Mouse (Mus musculus): Measurements from ENCODE around the gene Oxa1l. TPM values are rescaled to one million over a fixed set of nuclear protein-coding genes. Genes with fewer than 3 reads are reported as not detected.

Gene Oxa1l
- total RNA-seq, 2 experiments from 2014 or later: 61.6 to 66.4 TPM

GRCm38 (mm10) chr14:54367429-54368060 is 6.9 kb downstream of the Oxa1l start:
- no peak for DNase-seq (ENCODE audit: extremely low spot score in 1 of 2, low spot score in 2 of 2)

DNA sequence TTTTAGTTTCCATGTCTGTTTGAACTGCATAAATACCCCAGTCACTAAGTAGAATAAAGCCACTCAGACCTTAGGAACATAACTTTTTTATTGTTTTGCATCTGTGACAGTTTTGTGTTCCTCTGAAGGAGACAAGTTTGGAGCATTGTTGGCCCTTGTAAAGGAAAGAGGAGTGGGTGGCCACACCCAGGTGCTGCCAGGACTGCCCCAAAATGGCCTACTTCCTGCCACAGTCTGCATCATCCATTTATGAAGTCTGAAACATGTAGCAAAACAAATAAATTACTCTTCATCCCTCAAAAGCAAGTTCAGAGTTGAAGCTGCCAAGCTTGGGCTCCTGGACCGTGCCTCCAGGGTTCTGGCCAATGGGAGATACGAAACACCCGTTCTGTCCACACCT is 8.7 kb downstream of the Oxa1l start:
- intact Hi-C loops (cut with DNase I): no loop called here

More at GRCm38 (mm10) chr14:54367429-54368060, 6.9 kb downstream of the Oxa1l start:
- intact Hi-C loops (cut with DNase I): no loop called here

GRCm38 (mm10) chr14:54370595-54370994 is 10.0 kb downstream of the Oxa1l start:
- intact Hi-C loops (cut with DNase I): no loop called here
- no peak for DNase-seq (ENCODE audit: extremely low spot score in 1 of 2, low spot score in 2 of 2)

More for the DNA sequence above, 8.7 kb downstream of the Oxa1l start:
- no peak for DNase-seq (ENCODE audit: extremely low spot score in 1 of 2, low spot score in 2 of 2)

DNA sequence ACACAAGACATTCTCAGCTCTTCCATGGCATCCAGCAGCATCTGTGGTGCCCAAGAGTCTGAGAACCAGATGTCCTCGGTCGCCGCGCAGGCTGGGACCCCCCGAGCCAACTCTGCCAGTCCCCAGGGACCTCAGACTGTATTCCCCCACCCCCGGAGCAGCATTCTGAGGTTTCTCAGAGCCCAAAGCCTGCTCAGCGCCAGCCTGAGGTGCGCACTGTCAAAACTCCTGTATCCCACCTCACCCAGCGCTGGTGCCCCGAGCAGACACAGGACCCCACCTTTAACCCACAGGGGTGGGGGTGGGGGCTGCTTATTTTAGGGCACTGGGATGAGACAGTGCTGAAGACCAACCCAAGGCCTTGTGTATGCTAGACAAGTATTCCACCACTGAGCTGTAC is 10.8 kb downstream of the Oxa1l start:
- DNase-seq (ENCODE audit: extremely low spot score in 1 of 2, low spot score in 2 of 2): no peak
- intact Hi-C loops (cut with DNase I): no loop called here

DNA sequence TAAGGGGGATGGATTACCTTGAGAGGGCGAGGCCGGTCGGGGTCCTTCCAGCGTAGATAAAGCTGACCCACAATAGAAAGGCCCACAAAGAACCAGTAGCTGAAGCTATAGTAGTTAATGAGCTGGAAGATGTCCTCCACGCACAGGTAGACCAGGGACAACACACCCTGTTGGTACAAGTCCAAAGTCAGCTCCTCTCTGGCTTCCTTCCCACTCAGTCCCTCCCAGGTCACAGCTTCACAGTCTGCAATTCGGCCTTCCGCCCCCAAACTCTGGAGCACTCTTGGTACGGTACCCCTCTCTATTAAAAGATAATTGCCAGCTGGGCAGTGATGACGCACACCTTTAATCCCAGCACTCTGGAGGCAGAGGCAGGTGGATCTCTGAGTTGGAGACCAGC is 12.3 kb downstream of the Oxa1l start:
- no peak for DNase-seq (ENCODE audit: extremely low spot score in 1 of 2, low spot score in 2 of 2)
- intact Hi-C loops (cut with DNase I): no loop called here

DNA sequence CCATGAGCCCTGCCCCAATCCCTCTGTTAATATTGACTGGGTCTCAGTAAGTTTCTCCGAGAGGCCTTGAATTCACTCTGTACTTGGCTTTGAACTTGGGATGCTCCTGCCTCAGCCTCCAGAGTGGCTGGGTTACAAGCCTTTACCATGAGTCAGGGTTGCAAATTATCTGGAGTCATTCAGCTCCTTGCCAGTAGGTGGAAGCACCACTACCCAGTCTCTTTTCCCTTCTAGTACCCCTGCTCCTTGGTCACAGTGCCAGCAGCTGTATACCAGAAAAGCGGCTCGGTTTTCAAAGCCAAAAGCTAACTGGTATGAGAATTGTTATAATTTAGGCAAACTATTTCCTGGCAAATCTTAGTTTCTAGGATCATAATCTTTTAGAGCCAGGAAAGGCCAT is 15.3 kb downstream of the Oxa1l start:
- intact Hi-C loops (cut with DNase I): no loop called here

GRCm38 (mm10) chr14:54377166-54377565 is 16.5 kb downstream of the Oxa1l start:
- intact Hi-C loops (cut with DNase I): no loop called here
- DNase-seq (ENCODE audit: extremely low spot score in 1 of 2, low spot score in 2 of 2): no peak

More for the DNA sequence above, 15.3 kb downstream of the Oxa1l start:
- peak in 1 of 2 experiments; percentile 40 for DNase-seq (ENCODE audit: extremely low spot score in 1 of 2, low spot score in 2 of 2)

- intact Hi-C loops (cut with DNase I): no loop called here
- no peak for DNase-seq (ENCODE audit: extremely low spot score in 1 of 2, low spot score in 2 of 2)
These were observed 18.9 kb downstream of the Oxa1l start for GRCm38 (mm10) chr14:54379571-54379970.

- DNase-seq (ENCODE audit: extremely low spot score in 1 of 2, low spot score in 2 of 2): no peak
- intact Hi-C loops (cut with DNase I): no loop called here
These were observed 20.0 kb downstream of the Oxa1l start for GRCm38 (mm10) chr14:54380616-54381015.

- no peak for DNase-seq (ENCODE audit: extremely low spot score in 1 of 2, low spot score in 2 of 2)
- intact Hi-C loops (cut with DNase I): no loop called here
These were observed 21.2 kb downstream of the Oxa1l start for GRCm38 (mm10) chr14:54381816-54382215.

- peak in 1 of 2 experiments; percentile 21 for DNase-seq (ENCODE audit: extremely low spot score in 1 of 2, low spot score in 2 of 2)
These were observed 22.0 kb downstream of the Oxa1l start for GRCm38 (mm10) chr14:54382641-54383040.

DNA sequence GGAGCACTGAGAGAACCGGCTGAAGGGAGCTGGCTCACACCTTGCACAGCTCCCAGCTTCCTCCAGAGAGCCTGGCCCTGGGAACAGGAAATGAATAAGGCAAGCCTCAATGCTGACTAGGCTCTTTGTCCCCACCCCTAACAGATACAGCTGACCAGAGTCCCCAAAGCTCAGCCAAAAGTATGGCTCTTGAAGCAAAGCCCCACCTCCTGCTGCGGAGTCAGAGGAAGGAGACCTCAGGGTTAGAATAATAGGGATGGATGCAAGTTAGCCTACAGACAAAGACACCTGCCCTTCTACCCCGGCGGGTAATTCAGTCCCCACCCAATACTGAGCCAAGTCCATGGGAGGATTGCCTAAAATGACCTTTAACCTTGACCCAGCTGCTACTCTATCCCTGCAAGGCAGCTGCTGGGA is 22.7 kb downstream of the Oxa1l start:
- intact Hi-C loops (cut with DNase I): no loop called here

More at GRCm38 (mm10) chr14:54382641-54383040, 22.0 kb downstream of the Oxa1l start:
- intact Hi-C loops (cut with DNase I): no loop called here

GRCm38 (mm10) chr14:54384396-54384795 is 23.8 kb downstream of the Oxa1l start:
- no peak for DNase-seq (ENCODE audit: extremely low spot score in 1 of 2, low spot score in 2 of 2)
- intact Hi-C loops (cut with DNase I): no loop called here

More for the DNA sequence above, 22.7 kb downstream of the Oxa1l start:
- peak in 1 of 2 experiments; percentile 47 for DNase-seq (ENCODE audit: extremely low spot score in 1 of 2, low spot score in 2 of 2)

- DNase-seq (ENCODE audit: extremely low spot score in 1 of 2, low spot score in 2 of 2): no peak
- intact Hi-C loops (cut with DNase I): no loop called here
These were observed 25.5 kb downstream of the Oxa1l start for GRCm38 (mm10) chr14:54385968-54386618.

DNA sequence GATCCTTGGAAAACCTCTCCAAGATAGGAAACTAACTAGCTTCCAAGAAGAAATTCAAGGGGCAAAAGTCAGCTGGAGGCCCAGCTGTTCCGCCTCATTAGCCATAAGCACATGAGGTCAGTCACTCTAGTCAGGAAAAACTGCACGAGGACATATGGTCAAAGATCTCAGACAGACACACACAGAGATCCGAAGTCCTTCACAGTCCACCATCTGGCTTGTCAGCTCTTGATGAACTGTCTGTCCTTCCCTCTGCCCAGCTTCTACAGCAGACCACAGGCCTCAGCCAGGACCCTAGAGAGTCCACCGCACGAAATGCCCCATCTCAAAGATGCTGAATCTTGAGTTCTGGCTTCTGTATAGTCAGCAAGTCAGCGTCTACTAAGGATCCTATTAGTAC is 26.9 kb downstream of the Oxa1l start:
- intact Hi-C loops (cut with DNase I): no loop called here
- no peak for DNase-seq (ENCODE audit: extremely low spot score in 1 of 2, low spot score in 2 of 2)

GRCm38 (mm10) chr14:54390843-54391242 is 30.2 kb downstream of the Oxa1l start:
- intact Hi-C loops (cut with DNase I): no loop called here
- DNase-seq (ENCODE audit: extremely low spot score in 1 of 2, low spot score in 2 of 2): no peak

GRCm38 (mm10) chr14:54393794-54394193 is 33.2 kb downstream of the Oxa1l start:
- intact Hi-C loops (cut with DNase I): no loop called here
- DNase-seq (ENCODE audit: extremely low spot score in 1 of 2, low spot score in 2 of 2): no peak

DNA sequence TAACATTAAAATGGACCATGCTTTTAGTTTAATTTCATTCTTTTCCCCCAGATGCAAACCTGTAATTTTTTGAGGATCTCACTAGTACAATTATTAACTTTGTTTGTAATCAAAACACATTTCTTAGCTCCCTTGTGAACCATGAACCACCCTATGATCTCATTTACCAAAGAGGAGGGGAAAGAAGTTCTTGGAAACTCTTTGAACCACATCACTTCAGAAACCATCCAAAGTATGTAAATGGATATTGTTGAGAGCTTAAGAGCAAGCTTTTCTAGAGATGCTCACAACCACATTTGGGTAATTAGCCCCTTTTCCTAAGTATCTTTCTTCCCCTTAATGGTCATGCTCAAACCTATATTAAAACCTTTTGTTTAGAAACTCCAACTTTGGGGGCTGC is 33.7 kb downstream of the Oxa1l start:
- intact Hi-C loops (cut with DNase I): no loop called here
- DNase-seq (ENCODE audit: extremely low spot score in 1 of 2, low spot score in 2 of 2): no peak

- intact Hi-C loops (cut with DNase I): no loop called here
- DNase-seq (ENCODE audit: extremely low spot score in 1 of 2, low spot score in 2 of 2): no peak
These were observed 36.1 kb downstream of the Oxa1l start for GRCm38 (mm10) chr14:54396685-54397084.

DNA sequence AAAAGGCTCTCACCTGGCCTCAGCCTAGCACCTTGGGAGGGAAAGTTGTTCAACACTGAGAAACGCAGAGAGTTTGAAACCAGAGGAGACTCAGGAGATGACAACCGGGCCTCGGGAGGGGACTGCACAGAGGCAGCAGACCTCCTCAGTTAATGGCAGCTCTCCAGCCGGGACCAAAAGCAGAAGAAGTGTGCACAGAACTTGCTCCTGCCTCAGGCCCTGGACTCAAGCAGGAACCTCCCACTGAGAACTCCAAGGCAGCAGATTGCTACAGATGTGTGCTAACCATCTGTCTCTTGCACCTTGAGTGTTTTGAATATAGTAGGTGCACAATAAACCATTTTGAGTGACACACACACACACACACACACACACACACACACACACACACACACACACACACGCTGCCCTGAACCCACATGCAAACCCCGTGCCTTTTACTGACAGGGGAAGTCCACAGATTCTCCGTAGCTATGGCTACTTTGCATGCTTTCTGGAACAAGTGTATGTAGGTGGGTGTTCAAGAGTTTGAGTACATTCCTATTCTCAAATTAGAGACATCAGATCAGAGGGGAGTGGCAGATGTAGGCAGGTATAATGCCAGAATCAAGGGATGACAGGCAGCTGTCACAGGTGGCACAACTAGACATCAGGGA is 37.4 kb downstream of the Oxa1l start:
- intact Hi-C loops (cut with DNase I): no loop called here
- peak in 1 of 2 experiments; percentile 46 for DNase-seq (ENCODE audit: extremely low spot score in 1 of 2, low spot score in 2 of 2)

Data from left cerebral cortex, postnatal 10 days (tissue).